Mouse (Mus musculus): Measurements from ENCODE around the gene Celsr3.

Celsr3 gene

DNA sequence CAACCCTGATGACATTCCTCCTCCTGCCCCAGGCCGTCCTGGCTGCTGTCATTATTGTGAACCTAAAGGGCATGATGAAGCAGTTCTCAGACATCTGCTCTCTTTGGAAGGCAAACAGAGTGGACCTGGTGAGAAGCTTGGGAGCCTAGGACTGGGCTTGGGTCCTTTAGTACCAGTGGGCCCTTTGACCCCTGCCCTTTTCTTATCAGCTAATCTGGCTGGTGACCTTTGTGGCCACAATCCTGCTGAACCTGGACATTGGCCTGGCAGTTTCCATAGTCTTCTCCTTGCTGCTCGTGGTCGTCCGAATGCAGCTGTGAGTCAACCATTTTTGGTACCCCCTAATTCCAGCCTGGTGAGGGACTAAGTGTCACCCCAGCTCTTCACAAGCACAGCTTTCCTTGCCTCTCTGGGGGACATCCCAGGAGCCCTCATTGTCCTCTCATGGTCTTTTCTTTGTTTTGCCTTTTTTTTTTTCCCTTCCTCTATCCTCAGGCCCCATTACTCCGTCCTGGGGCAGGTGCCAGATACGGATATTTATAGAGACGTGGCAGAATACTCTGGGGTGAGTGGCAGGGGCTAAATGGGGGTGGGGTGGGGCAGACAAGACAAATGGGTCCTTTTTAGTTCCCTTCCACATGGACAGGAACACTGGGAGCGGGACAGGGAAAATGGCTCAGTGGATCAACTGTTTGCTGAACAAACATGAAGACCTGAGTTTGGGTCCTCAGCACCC is 32.8 kb downstream of the Celsr3 start:
- DNase-seq = no peak
